Mouse (Mus musculus): Measurements from ENCODE around the gene BC051142. TPM values are rescaled to one million over a fixed set of nuclear protein-coding genes. Genes with fewer than 3 reads are reported as not detected.
"Not testable (repeated sequence)": the region's sequence is repeated elsewhere in the genome, so short reads cannot be mapped to it uniquely, and the experiment has no call there.

BC051142 gene
- polyA plus RNA-seq, 1 experiment, result 0.75 TPM

DNA sequence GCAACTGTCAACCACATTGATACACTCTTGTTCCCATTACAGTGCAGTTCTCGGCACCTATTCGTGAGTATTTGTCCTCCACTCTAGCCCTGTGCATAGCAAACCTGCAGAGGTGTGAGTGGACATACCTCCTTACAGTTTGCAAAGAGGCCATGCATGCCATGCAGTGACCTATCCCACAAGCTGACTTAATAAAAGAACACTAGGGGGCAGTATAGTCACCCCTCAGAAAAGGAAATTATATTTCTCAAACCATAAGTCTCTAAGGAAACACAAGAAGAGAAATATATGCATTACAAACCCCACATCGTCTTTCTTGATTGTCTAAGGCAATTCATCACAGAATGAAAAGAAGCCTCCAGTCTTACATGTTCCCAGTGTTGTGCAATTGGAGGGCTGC, 41.2 kb downstream of the BC051142 start:
- Histone ChIP-seq H3K4me3 (replicated peaks; ENCODE audit: extremely low read depth, low read depth, low read length) (no peak overlapping the region), H3K4me1 (ENCODE audit: control insufficient read depth, insufficient read depth, low read length) (peaks cover 3% of the 10 kb centered on the region; the same call in 1 of the 2 replicates)
- no peak for DNase-seq
- whole genome bisulfite sequencing, result 26% methylated on average over 3 of the region's 3 CpGs
- no peak for TF ChIP-seq CTCF (IDR thresholded peaks at IDR 0.05; ENCODE audit: insufficient read depth, low read length)
- TF ChIP-seq POLR2A (IDR thresholded peaks at IDR 0.05; ENCODE audit: borderline replicate concordance, extremely low read depth, low read depth, low read length), result no peak

DNA sequence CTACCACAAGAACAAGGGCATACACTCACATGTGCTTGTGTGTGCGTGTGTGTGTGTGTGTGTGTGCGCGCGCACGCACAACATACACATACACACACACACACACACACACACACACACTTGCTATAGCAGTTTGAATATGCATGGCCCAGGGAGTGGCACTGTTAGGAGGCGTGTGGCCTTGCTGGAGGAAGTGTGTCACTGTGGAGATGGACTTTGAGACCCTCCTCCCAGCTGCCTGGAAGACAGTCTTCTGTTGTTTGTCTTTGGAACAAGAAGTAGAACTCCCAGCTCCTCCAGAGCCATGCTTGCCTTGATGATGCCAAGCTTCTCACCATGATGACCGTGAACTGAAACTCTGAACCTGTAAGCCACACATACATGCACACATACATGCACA, 43.4 kb downstream of the BC051142 start:
- 90% methylated on average over 7 of the region's 7 CpGs for WGBS
- Histone ChIP-seq H3K4me3 (replicated peaks; ENCODE audit: extremely low read depth, low read depth, low read length) (no peak overlapping the region), H3K4me1 (ENCODE audit: control insufficient read depth, insufficient read depth, low read length) (peaks cover 3% of the 10 kb centered on the region; the same call in 1 of the 2 replicates)
- TF ChIP-seq CTCF (IDR thresholded peaks at IDR 0.05; ENCODE audit: insufficient read depth, low read length) (no peak), POLR2A (IDR thresholded peaks at IDR 0.05; ENCODE audit: borderline replicate concordance, extremely low read depth, low read depth, low read length) (no peak)
- no peak for DNase-seq

DNA sequence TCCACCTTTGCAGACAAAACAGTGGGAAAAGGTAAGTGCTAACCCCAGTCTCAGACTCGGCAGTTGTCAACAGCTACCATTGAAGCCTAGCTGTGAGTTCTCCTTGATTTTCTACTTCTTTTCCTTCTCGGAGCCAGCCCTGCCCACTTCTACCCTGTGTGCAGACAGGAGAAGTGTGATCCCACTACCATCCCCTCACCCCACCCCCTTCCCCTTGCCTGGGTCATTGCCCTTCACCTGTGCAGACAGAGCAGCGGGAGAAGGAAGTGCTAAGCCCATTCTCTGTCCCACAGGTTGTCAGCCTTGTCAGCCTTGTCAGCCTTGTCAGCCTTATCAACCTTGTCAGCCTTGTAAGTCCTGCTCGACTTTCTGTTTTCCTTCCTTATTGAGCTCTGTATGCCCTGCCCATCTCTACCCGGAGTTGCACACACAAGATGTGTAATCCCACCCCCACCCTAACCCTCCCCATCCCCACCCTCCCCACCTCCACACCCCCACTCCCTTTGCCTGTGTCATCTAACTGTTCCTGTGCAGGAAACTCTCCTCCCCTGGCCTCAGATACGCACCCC, 49.9 kb downstream of the BC051142 start:
- H3K4me1 ChIP-seq (ENCODE audit: control insufficient read depth, insufficient read depth, low read length), result no peaks in the 10 kb centered on the region
- no peak for TF ChIP-seq CTCF (IDR thresholded peaks at IDR 0.05; ENCODE audit: insufficient read depth, low read length)
- TF ChIP-seq POLR2A (IDR thresholded peaks at IDR 0.05; ENCODE audit: borderline replicate concordance, extremely low read depth, low read depth, low read length), result no peak
- no peak for DNase-seq
- no peak overlapping the region for H3K4me3 ChIP-seq (replicated peaks; ENCODE audit: extremely low read depth, low read depth, low read length)
- WGBS, result 23% methylated on average over 6 of the region's 6 CpGs

DNA sequence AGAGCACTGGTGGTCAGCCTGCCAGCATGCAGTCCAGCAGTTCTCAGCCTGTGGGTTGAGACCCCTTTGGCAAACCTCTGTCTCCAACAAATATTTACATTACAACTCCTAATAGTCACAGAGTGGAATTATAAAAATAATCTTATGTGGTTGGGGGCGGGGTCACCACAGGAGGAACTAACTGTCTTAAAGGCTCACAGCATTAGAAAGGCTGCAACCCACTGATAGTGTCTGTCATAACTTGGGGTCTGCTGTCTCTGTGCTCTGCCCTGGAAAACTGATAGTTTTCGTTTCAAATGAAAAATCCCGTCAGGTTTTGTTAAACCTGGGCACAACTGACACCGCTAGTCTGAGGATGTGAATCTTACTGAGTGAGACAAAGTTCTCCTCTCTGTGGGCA, 59.0 kb downstream of the BC051142 start:
- Histone ChIP-seq H3K4me1 (ENCODE audit: control insufficient read depth, insufficient read depth, low read length) (no peaks in the 10 kb centered on the region), H3K4me3 (replicated peaks; ENCODE audit: extremely low read depth, low read depth, low read length) (no peak overlapping the region)
- TF ChIP-seq POLR2A (IDR thresholded peaks at IDR 0.05; ENCODE audit: borderline replicate concordance, extremely low read depth, low read depth, low read length), result no peak
- no peak for TF ChIP-seq CTCF (IDR thresholded peaks at IDR 0.05; ENCODE audit: insufficient read depth, low read length)
- DNase-seq, result no peak
- WGBS, result 53% methylated on average over 4 of the region's 4 CpGs

DNA sequence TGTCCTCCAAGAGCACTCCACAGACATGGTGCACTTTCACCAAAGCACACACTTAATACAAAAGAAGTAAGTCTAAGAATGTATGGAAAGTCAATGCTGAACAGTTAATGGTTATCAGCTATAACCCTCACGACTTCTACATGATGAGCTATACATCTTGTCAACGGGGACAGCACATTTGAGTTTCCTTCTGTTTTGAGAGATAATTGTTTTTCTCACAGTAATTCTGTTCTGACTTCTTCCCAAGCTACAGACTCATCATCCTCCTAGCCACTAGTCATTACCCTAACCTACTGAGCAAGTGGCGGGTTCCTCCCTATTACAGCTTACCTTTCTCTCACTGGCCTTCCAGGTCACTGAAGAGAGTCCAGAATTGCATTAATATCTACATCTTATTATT, 60.6 kb downstream of the BC051142 start:
- TF ChIP-seq CTCF (IDR thresholded peaks at IDR 0.05; ENCODE audit: insufficient read depth, low read length) (no peak), POLR2A (IDR thresholded peaks at IDR 0.05; ENCODE audit: borderline replicate concordance, extremely low read depth, low read depth, low read length) (no peak)
- no peak for DNase-seq
- 84% methylated on average over 3 of the region's 3 CpGs for WGBS
- no peaks in the 10 kb centered on the region for H3K4me1 ChIP-seq (ENCODE audit: control insufficient read depth, insufficient read depth, low read length)
- no peak overlapping the region for H3K4me3 ChIP-seq (replicated peaks; ENCODE audit: extremely low read depth, low read depth, low read length)

DNA sequence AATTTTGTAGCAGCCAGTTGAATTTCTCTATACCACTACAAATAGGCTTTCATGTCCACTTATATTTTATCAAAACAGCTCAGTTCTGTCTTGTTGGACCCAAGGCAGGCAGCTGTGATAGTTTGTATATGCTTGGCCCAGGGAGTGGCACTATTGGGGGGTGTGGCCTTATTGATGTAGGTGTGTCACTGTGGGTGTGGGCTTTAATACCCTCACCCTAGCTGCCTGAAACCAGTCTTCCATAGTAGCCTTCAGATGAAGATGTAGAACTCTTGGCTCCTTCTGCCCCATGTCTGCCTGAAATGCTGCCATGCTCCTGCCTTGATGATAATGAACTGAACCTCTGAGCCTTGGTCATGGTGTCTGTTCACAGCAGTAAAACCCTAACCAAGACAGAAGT, 67.3 kb downstream of the BC051142 start:
- not testable (repeated sequence) for H3K4me1 ChIP-seq (ENCODE audit: control insufficient read depth, insufficient read depth, low read length); H3K4me3 ChIP-seq (replicated peaks; ENCODE audit: extremely low read depth, low read depth, low read length); DNase-seq

DNA sequence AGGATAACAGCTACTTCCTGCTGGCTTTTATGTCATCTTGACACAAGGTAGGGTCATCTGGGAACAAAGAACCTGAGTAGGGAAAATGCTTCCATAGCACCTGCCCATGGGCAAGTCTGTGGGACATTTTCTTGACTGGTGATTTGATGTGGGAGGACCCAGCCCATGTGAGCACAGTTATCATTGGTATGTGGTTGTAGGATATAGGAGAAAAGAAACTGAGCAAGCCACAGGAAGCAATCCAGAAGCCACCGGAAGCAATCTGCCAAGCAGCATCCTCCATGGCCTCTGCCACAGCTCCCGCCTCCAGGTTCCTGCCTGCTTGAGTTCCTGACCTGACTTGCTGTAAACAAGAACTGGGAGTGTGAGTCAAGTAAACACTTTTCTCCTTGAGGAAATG, 71.9 kb downstream of the BC051142 start:
- 30% methylated on average over 2 of the region's 2 CpGs for WGBS
- TF ChIP-seq CTCF (IDR thresholded peaks at IDR 0.05; ENCODE audit: insufficient read depth, low read length) (no peak), POLR2A (IDR thresholded peaks at IDR 0.05; ENCODE audit: borderline replicate concordance, extremely low read depth, low read depth, low read length) (no peak)
- H3K4me1 ChIP-seq (ENCODE audit: control insufficient read depth, insufficient read depth, low read length), result no peaks in the 10 kb centered on the region
- no peak for DNase-seq
- no peak overlapping the region for H3K4me3 ChIP-seq (replicated peaks; ENCODE audit: extremely low read depth, low read depth, low read length)

DNA sequence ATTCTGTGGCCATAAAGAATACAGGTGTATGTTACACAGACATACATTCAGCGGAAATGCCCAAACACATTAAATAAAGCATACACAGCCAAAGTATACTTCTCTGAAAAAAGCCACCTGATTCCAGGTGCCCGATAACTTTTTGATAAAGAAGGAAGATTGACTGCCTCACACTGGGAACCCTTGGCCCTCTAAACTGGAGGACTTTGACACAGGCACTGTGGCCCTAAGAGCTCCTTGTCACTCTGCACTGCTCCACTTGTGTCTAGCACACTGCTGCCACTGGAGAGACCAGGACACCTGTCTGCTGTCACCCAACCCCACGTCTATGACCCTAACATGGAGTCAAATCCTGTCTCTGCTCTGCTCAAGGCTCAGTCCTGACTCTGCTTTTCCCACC, 76.4 kb downstream of the BC051142 start:
- H3K4me3 ChIP-seq (replicated peaks; ENCODE audit: extremely low read depth, low read depth, low read length), result no peak overlapping the region
- no peaks in the 10 kb centered on the region for H3K4me1 ChIP-seq (ENCODE audit: control insufficient read depth, insufficient read depth, low read length)
- WGBS, result 70% methylated on average over 3 of the region's 3 CpGs
- TF ChIP-seq POLR2A (IDR thresholded peaks at IDR 0.05; ENCODE audit: borderline replicate concordance, extremely low read depth, low read depth, low read length), result no peak
- TF ChIP-seq CTCF (IDR thresholded peaks at IDR 0.05; ENCODE audit: insufficient read depth, low read length), result no peak
- no peak for DNase-seq

DNA sequence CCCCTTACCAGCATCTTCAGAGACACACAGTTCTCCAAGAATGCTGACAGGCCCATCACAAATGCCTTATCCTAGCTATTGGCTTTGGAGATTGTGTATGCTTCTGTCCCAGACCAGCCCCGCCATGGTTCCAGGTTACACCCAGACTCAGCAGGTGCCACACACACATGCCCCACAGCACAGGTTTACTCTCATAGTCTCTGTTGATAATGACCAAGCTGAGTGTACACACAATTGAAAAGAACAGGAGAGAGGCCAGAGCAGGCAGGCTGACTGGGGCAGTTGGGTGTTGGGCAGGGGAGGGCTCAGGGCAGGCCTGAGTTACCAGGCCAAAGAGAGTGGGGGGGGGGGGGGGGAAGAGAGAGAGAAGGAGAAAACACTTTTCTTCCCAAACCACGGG, 77.8 kb downstream of the BC051142 start:
- no peak for DNase-seq
- no peak overlapping the region for H3K4me3 ChIP-seq (replicated peaks; ENCODE audit: extremely low read depth, low read depth, low read length)
- 48% methylated on average over 2 of the region's 2 CpGs for WGBS
- no peaks in the 10 kb centered on the region for H3K4me1 ChIP-seq (ENCODE audit: control insufficient read depth, insufficient read depth, low read length)
- no peak for TF ChIP-seq CTCF (IDR thresholded peaks at IDR 0.05; ENCODE audit: insufficient read depth, low read length)
- TF ChIP-seq POLR2A (IDR thresholded peaks at IDR 0.05; ENCODE audit: borderline replicate concordance, extremely low read depth, low read depth, low read length), result no peak

DNA sequence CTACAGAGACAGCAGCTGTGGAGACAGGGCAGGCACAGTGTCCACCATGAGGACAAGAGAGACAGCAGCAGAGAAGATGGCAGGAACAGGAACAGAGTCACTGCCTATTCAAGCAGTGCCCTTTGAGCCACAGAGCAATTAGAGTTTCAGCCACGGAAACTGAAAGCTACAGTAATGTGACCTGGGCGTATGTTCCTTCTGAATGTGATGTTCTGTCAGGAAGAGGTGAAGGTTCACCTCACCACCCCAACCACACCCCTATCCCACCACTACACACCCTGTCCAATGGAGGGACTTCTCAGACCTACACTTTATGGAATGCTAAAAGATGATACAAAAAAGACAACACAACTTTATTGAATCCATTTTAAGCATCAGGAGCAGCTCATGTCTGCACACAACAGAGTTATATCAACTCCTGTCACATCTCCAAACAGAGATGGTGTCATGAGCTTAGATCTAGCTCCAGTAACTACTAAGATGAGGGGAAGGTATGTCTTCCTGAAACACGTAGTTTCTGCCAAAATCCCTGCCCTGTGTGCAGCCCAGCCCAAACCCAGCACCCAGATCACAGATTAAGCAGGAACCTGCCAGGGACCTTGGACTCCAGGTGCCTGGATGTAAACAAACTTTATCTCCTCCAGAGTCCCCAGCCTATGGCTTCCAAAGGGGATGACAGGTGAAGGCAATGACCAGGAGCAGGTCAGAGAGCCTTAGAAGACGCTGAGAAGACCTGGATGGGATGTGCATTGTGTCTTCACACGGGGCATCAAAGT, 78.8 kb downstream of the BC051142 start, which contains the start of gene Btnl4:
Btnl4 (minus strand) TSS at position 81 of the 776 bp plus-strand sequence.
- DNase-seq; H3K4me3 ChIP-seq (replicated peaks; ENCODE audit: extremely low read depth, low read depth, low read length); H3K4me1 ChIP-seq (ENCODE audit: control insufficient read depth, insufficient read depth, low read length): not testable (repeated sequence)
- WGBS, result 75% methylated on average over 5 of the region's 5 CpGs
